Mouse (Mus musculus) kidney, adult 2 months (tissue): ENCODE results near the gene Dusp18. TPM values are rescaled to one million over a fixed set of nuclear protein-coding genes. Genes with fewer than 3 reads are reported as not detected.

ENCODE experiments used
- DNase-seq: peaks from one replicate; pipeline ENCODE4 v3.0.0; 2021
- H3K27ac ChIP-seq: fragments of 200-500 bp; 2 replicates; pipeline ENCODE4 v1.5.1; 2012; ENCODE audit warnings: low read depth, low read length, control low read depth, inconsistent platforms; ENCODE audit not compliant: insufficient read depth
- H3K27me3 ChIP-seq: fragments of 200-500 bp; replicated peaks from 2 replicates; pipeline ENCODE4 v1.6.1; 2012; ENCODE audit warnings: mild to moderate bottlenecking, moderate library complexity, low read length, inconsistent platforms; ENCODE audit not compliant: control insufficient read depth, insufficient read depth
- H3K36me3 ChIP-seq: fragments of 200-500 bp; 2 replicates; pipeline ENCODE4 v1.6.1; 2012; ENCODE audit warnings: mild to moderate bottlenecking, moderate library complexity, low read length, inconsistent platforms; ENCODE audit not compliant: control insufficient read depth, insufficient read depth
- H3K4me1 ChIP-seq: fragments of 200-500 bp; 2 replicates; pipeline ENCODE4 v1.6.1; 2011; ENCODE audit warnings: low read length; ENCODE audit not compliant: control insufficient read depth, insufficient read depth
- H3K4me3 ChIP-seq: fragments of 200-500 bp; 2 replicates; pipeline ENCODE4 v1.5.1; 2011; ENCODE audit warnings: mild to moderate bottlenecking, low read depth, low read length, control low read depth; ENCODE audit not compliant: insufficient read depth
- CTCF ChIP-seq: fragments of 200-500 bp; conservative IDR thresholded peaks from 2 replicates; pipeline ENCODE4 v1.5.1; 2011; ENCODE audit warnings: low read depth, mild to moderate bottlenecking, control low read depth, low read length, moderate library complexity, mixed read lengths; ENCODE audit not compliant: insufficient read depth, insufficient read length
- POLR2A ChIP-seq: fragments of 200-500 bp; IDR thresholded peaks from one replicate; pipeline ENCODE4 v1.6.1; 2011; ENCODE audit warnings: low read depth, low read length, control low read depth
- WGBS: fragments of 180-500 bp; shearing (Covaris S2); methylation state at CpG from one replicate; pipeline ENCODE4 v1.1.7; 2018; 5-methylcytosine and 5-hydroxymethylcytosine counted together
- polyA plus RNA-seq: library from polyadenylated mRNA; depleted of rRNA; stranded (reverse); fragments of >200 nt; gene quantifications from 2 replicates; pipeline ENCODE4 v1.2.3, GENCODE M21; 2012

Dusp18 gene
- polyA plus RNA-seq, 1 experiment, result 7.1 TPM

GRCm38 (mm10) chr11:3930019-3930418 lies 35.0 kb downstream of the Dusp18 start:
- Histone ChIP-seq H3K27me3 (no peaks in the 10 kb centered on the region), H3K27ac (peak overlapping the region; percentile 86; the same call in 1 of the 2 replicates), H3K4me1 (peaks cover 16% of the 10 kb centered on the region), H3K4me3 (peak overlapping the region; percentile 78), H3K36me3 (peaks cover 6% of the 10 kb centered on the region; the same call in 1 of the 2 replicates)
- WGBS, result 31% methylated on average over 4 of the region's 4 CpGs
- TF ChIP-seq POLR2A (no peak), CTCF (no peak)
- DNase-seq, result peak; percentile 51

DNA sequence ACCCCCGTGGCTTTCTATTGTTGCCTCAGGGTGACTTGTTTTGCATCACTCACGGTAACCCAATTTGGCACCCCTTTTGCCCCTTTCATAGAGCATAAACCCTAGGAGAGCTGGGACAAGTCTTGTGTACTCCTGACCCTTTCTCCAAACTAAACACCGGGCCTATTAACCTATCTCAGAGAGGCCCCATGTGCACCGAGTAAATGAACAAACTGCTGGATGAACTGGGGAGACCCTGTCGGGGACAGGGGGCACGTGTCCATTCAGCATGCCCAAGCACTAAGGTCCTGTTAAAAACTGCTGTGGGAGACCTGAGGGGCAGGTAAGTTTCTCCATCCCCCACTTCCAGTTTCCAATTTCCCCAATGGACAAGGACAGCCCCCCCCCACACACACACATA lies 35.9 kb downstream of the Dusp18 start:
- peak; percentile 60 for DNase-seq
- H3K4me1 ChIP-seq, result peaks cover 22% of the 10 kb centered on the region
- H3K27me3 ChIP-seq, result no peaks in the 10 kb centered on the region
- WGBS, result 22% methylated on average over 6 of the region's 6 CpGs
- H3K4me3 ChIP-seq, result peak overlapping the region; percentile 78
- TF ChIP-seq POLR2A, result no peak
- TF ChIP-seq CTCF, result no peak
- H3K36me3 ChIP-seq, result peaks cover 2% of the 10 kb centered on the region; the same call in 1 of the 2 replicates
- peak overlapping the region; percentile 86 for H3K27ac ChIP-seq

DNA sequence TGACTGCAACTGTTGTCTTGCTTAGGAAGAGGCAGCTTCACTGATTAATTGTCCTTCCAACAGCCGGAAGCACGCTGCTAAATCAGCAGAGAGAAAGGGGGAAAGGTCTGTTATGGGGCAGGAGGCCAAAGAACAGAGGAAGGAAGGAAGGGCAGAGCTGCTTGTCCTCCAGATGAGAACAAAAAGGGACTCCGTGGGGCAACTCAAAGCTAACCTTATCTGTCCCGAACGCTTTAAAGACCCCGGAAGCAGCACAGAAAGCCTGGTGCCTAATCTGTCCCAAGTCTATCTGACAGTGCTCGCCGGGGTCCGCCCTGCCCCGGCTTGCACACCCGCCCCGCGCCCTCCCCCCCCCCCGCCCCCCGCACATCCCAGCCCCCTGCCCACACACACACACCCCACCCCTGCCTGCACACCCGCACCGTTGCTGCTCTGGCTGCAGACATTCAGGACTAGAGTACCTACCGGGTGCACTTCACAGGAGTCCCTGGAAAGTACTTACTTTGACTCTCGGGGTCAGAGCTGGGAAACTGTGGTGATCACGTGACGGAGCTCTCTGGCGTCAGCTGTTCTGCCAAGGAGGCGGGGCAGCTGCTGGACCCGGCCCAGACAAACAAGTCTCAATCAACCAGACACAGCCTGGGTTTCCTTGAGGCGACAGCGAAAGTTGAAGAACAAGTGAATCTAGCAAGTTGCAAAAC lies 36.6 kb downstream of the Dusp18 start, which contains the start of gene Tcn2:
Gene Tcn2 (minus strand): TSS at position 649 of the 701 bp plus-strand sequence.
- peak; percentile 99 for DNase-seq
- H3K36me3 ChIP-seq, result no peaks in the 10 kb centered on the region; the same call in 1 of the 2 replicates
- peak within 1 kb of the TSS; percentile 86 for H3K27ac ChIP-seq
- peaks cover 22% of the 10 kb centered on the region for H3K4me1 ChIP-seq
- H3K4me3 ChIP-seq, result peak within 1 kb of the TSS; percentile 78
- H3K27me3 ChIP-seq, result no peaks in the 10 kb centered on the region
- under 1% methylated on average over 23 of the region's 26 CpGs for WGBS
- TF ChIP-seq POLR2A (peak; percentile 32), CTCF (no peak)

- Histone ChIP-seq H3K27ac (peak overlapping the region; percentile 7; the same call in 1 of the 2 replicates), H3K4me3 (no peak overlapping the region), H3K27me3 (no peaks in the 10 kb centered on the region), H3K36me3 (no peaks in the 10 kb centered on the region), H3K4me1 (peaks cover 22% of the 10 kb centered on the region)
- DNase-seq, result peak; percentile 74
- TF ChIP-seq POLR2A (no peak), CTCF (no peak)
- 80% methylated on average over 9 of the region's 9 CpGs for WGBS
These were observed 38.8 kb downstream of the Dusp18 start for GRCm38 (mm10) chr11:3933756-3934285.

- H3K27ac ChIP-seq, result peak overlapping the region; percentile 73; the same call in 1 of the 2 replicates
- TF ChIP-seq POLR2A, result no peak
- no peak for TF ChIP-seq CTCF
- peaks cover 22% of the 10 kb centered on the region for H3K4me1 ChIP-seq
- no peaks in the 10 kb centered on the region for H3K27me3 ChIP-seq
- H3K4me3 ChIP-seq, result no peak overlapping the region
- H3K36me3 ChIP-seq, result no peaks in the 10 kb centered on the region
- 32% methylated on average over 4 of the region's 4 CpGs for WGBS
- DNase-seq, result peak; percentile 67
These were observed 40.1 kb downstream of the Dusp18 start for GRCm38 (mm10) chr11:3935135-3935534.

GRCm38 (mm10) chr11:3936318-3936717 lies 41.3 kb downstream of the Dusp18 start:
- DNase-seq, result no peak
- Histone ChIP-seq H3K36me3 (no peaks in the 10 kb centered on the region), H3K27me3 (no peaks in the 10 kb centered on the region), H3K27ac (no peak overlapping the region; the same call in 1 of the 2 replicates), H3K4me3 (no peak overlapping the region), H3K4me1 (peaks cover 22% of the 10 kb centered on the region)
- WGBS, result 87% methylated on average over 3 of the region's 3 CpGs
- TF ChIP-seq POLR2A (no peak), CTCF (no peak)

DNA sequence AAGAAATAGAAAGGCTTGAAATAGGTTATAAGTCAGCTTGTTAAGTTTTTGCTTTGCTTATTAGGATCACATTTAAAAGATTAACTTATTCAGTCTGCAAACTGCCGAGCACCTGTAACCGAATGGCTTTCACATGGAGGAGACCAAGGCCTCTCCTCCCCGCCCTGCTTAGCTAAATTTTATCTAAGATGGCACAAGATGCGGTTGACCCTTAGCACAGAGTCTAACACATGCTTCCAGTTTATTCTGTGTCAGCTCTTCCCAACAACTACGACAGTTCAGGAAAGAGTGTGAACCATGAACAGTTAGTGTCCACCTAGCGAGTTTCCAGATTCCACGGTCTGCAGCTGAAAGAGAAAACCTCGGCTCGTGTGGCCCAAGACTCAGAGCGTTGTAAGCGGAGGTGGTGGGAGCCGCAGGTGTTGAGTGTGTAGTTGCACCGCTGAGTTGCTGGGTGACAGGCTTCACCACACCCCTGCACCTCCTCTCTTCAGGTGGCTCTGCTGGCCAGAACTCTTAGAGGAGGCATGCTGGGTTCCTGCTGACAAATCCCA lies 42.4 kb downstream of the Dusp18 start:
- peaks cover 22% of the 10 kb centered on the region for H3K4me1 ChIP-seq
- no peaks in the 10 kb centered on the region for H3K27me3 ChIP-seq
- TF ChIP-seq CTCF (no peak), POLR2A (peak; percentile 14)
- peak; percentile 92 for DNase-seq
- peak overlapping the region; percentile 40 for H3K4me3 ChIP-seq
- WGBS, result 54% methylated on average over 13 of the region's 13 CpGs
- no peaks in the 10 kb centered on the region for H3K36me3 ChIP-seq
- peak overlapping the region; percentile 91 for H3K27ac ChIP-seq
